Mouse (Mus musculus): ENCODE measurements around the gene Farp2. TPM values are rescaled to one million over a fixed set of nuclear protein-coding genes. Genes with fewer than 3 reads are reported as not detected.
"Not testable (repeated sequence)": the region's sequence is repeated elsewhere in the genome, so short reads cannot be mapped to it uniquely, and the experiment has no call there.

Gene Farp2
- 0.02 TPM in 1 of 2 replicates, not detected in the other for polyA plus RNA-seq (2012)

DNA sequence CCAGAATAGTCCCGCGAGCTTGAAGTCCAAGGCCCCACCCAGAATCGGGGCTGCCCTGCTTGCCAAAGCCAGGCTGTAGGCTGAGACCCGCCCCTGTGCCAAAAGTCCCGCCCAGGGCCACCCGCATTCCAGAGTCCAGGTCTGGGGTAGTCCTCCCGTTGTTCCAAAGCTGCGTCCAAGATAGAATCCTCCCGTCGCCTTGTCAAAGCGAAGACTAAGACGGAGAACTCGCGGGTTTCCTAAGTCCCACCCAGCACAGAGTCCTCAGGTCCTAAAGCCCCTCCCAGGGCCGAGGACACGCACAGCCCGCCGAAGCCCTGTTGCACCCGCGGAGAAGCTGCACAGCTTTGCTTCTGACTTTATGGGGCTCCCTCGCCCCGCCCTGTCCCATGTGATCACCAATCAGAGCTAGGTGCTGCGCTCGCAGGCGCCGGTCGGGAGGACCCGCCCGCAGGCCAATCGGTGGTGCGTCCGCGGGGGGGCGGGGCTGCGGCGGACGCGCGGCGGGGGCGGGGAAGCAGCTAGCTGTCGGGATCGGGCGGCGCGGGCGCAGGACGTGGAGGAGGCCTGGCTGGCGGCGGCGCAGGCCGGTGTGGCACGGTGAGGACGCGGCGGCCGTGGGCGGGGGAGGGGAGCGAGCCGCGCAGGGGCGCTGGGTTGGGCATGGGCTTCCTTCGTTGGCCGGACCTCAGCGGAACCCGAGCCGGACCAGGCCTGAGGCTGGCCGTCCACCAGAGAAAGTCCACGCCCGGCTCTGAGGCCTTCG, at the start of gene Farp2:
TSS of gene Farp2 (plus strand) at position 495 of the 766 bp plus-strand sequence.
- TF ChIP-seq GATA1 (IDR thresholded peaks at IDR 0.05; ENCODE audit: low read length), result no peak
- TF ChIP-seq TAL1 (IDR thresholded peaks at IDR 0.05; ENCODE audit: low read length), result no peak
- no peaks in the 10 kb centered on the region for H3K9me3 ChIP-seq (ENCODE audit: control insufficient read depth, low read length)
- H3K4me3 ChIP-seq (replicated peaks), result peak within 1 kb of the TSS; percentile 74
- H3K4me1 ChIP-seq (ENCODE audit: control insufficient read depth), result peaks cover 14% of the 10 kb centered on the region
- H3K36me3 ChIP-seq (ENCODE audit: control insufficient read depth), result peaks cover 30% of the 10 kb centered on the region
- H3K27me3 ChIP-seq (ENCODE audit: control insufficient read depth), result peaks cover 11% of the 10 kb centered on the region

DNA sequence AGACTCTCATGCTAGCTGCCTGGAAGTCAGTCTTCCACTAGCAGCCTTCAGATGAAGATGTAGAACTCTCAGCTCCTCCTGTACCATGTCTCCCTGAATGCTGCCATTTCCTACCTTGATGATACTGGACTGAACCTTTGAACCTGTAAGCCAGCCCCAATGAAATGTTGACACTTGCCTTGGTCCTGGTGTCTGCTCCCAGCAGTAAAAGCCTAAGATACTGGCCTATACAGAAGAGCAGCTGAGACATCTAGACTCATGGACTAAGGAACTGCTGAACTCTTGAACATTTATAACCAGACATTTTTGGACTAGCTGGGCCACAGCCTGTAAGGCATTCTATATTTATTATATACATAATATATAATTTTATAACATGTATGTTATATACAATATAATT, 46.8 kb upstream of the Farp2 start:
- Histone ChIP-seq H3K27me3 (ENCODE audit: control insufficient read depth) (no peaks in the 10 kb centered on the region), H3K9me3 (ENCODE audit: control insufficient read depth, low read length) (no peaks in the 10 kb centered on the region), H3K36me3 (ENCODE audit: control insufficient read depth) (peaks cover 15% of the 10 kb centered on the region), H3K4me1 (ENCODE audit: control insufficient read depth) (peaks cover 5% of the 10 kb centered on the region), H3K4me3 (replicated peaks) (no peak overlapping the region)
- TF ChIP-seq TAL1 (IDR thresholded peaks at IDR 0.05; ENCODE audit: low read length), result no peak
- no peak for TF ChIP-seq GATA1 (IDR thresholded peaks at IDR 0.05; ENCODE audit: low read length)

DNA sequence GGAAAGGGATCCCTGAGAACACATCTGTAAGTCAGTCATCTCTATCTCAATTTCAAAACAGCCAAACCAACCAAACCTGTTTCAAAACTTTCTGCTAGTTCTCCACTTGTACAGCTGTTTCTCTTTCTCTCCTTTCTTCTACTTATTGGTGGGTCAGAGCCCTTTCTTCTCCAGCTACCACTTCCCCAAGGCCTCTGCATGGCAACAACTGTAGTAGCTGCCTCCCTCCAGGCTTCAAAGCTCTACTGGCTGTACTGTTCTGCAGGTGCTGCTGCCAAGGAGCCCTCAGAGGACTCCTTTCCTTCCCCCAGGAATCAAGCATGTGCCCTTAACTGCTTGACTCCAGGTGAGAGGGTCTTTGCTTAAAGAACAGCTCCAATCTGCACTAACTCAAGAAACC, 46.1 kb upstream of the Farp2 start:
- H3K4me1 ChIP-seq (ENCODE audit: control insufficient read depth), result peaks cover 5% of the 10 kb centered on the region
- no peak overlapping the region for H3K4me3 ChIP-seq (replicated peaks)
- no peaks in the 10 kb centered on the region for H3K27me3 ChIP-seq (ENCODE audit: control insufficient read depth)
- TF ChIP-seq TAL1 (IDR thresholded peaks at IDR 0.05; ENCODE audit: low read length) (no peak), GATA1 (IDR thresholded peaks at IDR 0.05; ENCODE audit: low read length) (no peak)
- H3K9me3 ChIP-seq (ENCODE audit: control insufficient read depth, low read length), result no peaks in the 10 kb centered on the region
- peaks cover 15% of the 10 kb centered on the region for H3K36me3 ChIP-seq (ENCODE audit: control insufficient read depth)

DNA sequence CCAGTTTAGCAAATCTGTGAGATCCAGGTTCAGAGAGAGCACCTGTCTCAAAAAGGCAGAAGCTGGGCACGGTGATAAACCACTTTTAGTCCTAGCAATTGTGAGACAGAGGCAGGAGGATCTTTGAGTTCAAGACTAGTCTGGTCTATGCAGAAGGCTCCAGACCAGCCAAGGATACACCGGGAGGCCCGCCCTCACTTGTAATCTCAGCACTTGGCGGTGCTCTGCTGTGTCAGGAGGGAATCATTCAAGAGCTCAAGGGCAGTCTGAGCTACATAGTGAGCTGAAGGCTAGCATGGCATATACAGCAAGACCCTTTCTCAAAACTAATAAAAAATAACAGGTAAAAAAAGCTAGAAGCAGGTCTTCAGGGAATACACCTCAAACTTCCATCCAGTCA, 43.3 kb upstream of the Farp2 start:
- H3K27me3 ChIP-seq (ENCODE audit: control insufficient read depth), result no peaks in the 10 kb centered on the region
- TF ChIP-seq TAL1 (IDR thresholded peaks at IDR 0.05; ENCODE audit: low read length), result no peak
- peaks cover 6% of the 10 kb centered on the region for H3K4me1 ChIP-seq (ENCODE audit: control insufficient read depth)
- no peaks in the 10 kb centered on the region for H3K9me3 ChIP-seq (ENCODE audit: control insufficient read depth, low read length)
- no peak overlapping the region for H3K4me3 ChIP-seq (replicated peaks)
- peaks cover 12% of the 10 kb centered on the region for H3K36me3 ChIP-seq (ENCODE audit: control insufficient read depth)

GRCm38 (mm10) chr1:93475694-93476093, 36.2 kb upstream of the Farp2 start:
- Histone ChIP-seq H3K27me3 (ENCODE audit: control insufficient read depth) (no peaks in the 10 kb centered on the region), H3K4me1 (ENCODE audit: control insufficient read depth) (peaks cover 42% of the 10 kb centered on the region), H3K4me3 (replicated peaks) (no peak overlapping the region), H3K36me3 (ENCODE audit: control insufficient read depth) (peaks cover 6% of the 10 kb centered on the region), H3K9me3 (ENCODE audit: control insufficient read depth, low read length) (no peaks in the 10 kb centered on the region)
- no peak for TF ChIP-seq GATA1 (IDR thresholded peaks at IDR 0.05; ENCODE audit: low read length)
- TF ChIP-seq TAL1 (IDR thresholded peaks at IDR 0.05; ENCODE audit: low read length), result no peak

GRCm38 (mm10) chr1:93477758-93478585, 33.9 kb upstream of the Farp2 start:
- Histone ChIP-seq H3K27me3 (ENCODE audit: control insufficient read depth) (no peaks in the 10 kb centered on the region), H3K4me3 (replicated peaks) (peak overlapping the region; percentile 91), H3K4me1 (ENCODE audit: control insufficient read depth) (peaks cover 50% of the 10 kb centered on the region), H3K36me3 (ENCODE audit: control insufficient read depth) (peaks cover 12% of the 10 kb centered on the region), H3K9me3 (ENCODE audit: control insufficient read depth, low read length) (no peaks in the 10 kb centered on the region)
- no peak for TF ChIP-seq GATA1 (IDR thresholded peaks at IDR 0.05; ENCODE audit: low read length)
- no peak for TF ChIP-seq TAL1 (IDR thresholded peaks at IDR 0.05; ENCODE audit: low read length)

GRCm38 (mm10) chr1:93478586-93479475, 33.0 kb upstream of the Farp2 start, which contains the start of gene Hdlbp:
Hdlbp (minus strand) TSS chr1:93478815.
- Histone ChIP-seq H3K9me3 (ENCODE audit: control insufficient read depth, low read length) (no peaks in the 10 kb centered on the region), H3K36me3 (ENCODE audit: control insufficient read depth) (peaks cover 12% of the 10 kb centered on the region), H3K27me3 (ENCODE audit: control insufficient read depth) (no peaks in the 10 kb centered on the region), H3K4me1 (ENCODE audit: control insufficient read depth) (peaks cover 49% of the 10 kb centered on the region), H3K4me3 (replicated peaks) (peak within 1 kb of the TSS; percentile 91)
- no peak for TF ChIP-seq GATA1 (IDR thresholded peaks at IDR 0.05; ENCODE audit: low read length)
- TF ChIP-seq TAL1 (IDR thresholded peaks at IDR 0.05; ENCODE audit: low read length), result no peak

DNA sequence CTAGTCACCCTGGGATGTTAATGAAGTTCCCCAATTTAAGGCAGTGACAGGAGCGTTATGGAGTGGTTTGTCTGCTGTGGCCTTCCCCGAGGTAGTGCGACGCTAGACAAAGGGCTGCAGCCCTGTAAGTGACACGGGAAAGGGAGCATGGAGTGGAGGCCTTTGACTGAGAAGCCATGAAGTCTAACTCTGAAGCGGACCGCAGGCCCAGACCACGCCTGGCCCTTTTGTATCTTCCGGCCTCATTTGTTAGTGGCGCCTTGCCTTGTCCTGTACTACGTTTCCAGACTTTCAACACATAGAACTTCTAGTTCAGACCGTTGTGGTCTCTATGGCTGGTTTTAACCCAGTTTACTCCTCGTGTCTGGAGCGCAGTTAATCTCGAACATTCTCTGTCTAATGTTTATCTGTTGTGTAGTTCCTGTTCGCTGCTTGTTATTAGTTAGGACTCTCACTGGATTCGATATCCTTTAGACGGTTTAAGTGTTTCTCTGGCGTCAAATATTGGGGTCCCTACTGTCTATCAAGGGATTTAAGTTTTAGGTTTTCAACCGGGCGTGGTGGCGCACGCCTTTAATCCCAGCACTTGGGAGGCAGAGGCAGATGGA, 32.3 kb upstream of the Farp2 start:
- Histone ChIP-seq H3K9me3 (ENCODE audit: control insufficient read depth, low read length) (no peaks in the 10 kb centered on the region), H3K4me1 (ENCODE audit: control insufficient read depth) (peaks cover 45% of the 10 kb centered on the region), H3K4me3 (replicated peaks) (peak overlapping the region; percentile 91), H3K36me3 (ENCODE audit: control insufficient read depth) (peaks cover 7% of the 10 kb centered on the region), H3K27me3 (ENCODE audit: control insufficient read depth) (no peaks in the 10 kb centered on the region)
- TF ChIP-seq TAL1 (IDR thresholded peaks at IDR 0.05; ENCODE audit: low read length) (no peak), GATA1 (IDR thresholded peaks at IDR 0.05; ENCODE audit: low read length) (no peak)

DNA sequence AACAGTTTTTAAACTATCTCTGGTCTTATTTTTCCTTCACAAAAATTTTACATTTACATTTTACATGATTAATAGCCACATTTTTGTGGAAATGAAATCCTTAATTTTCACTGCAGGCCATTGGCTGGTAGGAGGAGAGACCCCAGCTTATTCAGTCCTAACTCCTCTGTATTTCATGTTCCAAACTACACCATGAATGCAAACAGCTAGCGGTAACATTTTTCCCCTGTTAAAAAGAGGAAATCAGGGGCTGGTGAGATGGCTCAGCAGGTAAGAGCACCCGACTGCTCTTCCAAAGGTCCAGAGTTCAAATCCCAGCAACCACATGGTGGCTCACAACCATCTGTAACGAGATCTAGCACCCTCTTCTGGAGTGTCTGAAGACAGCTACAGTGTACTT, 25.6 kb upstream of the Farp2 start:
- not testable (repeated sequence) for H3K27me3 ChIP-seq (ENCODE audit: control insufficient read depth); H3K9me3 ChIP-seq (ENCODE audit: control insufficient read depth, low read length); H3K4me1 ChIP-seq (ENCODE audit: control insufficient read depth); H3K4me3 ChIP-seq (replicated peaks)
- peaks cover 19% of the 10 kb centered on the region for H3K36me3 ChIP-seq (ENCODE audit: control insufficient read depth)

Data from erythroblast, embryonic 14.5 days (primary cell).